Mouse (Mus musculus) limb, embryonic 13.5 days (tissue): ENCODE measurements around the gene Rnf224. TPM values are rescaled to one million over a fixed set of nuclear protein-coding genes. Genes with fewer than 3 reads are reported as not detected.

Experiments used
- ATAC-seq: fragments of 200-750 bp; cut with Nextera tagmentation; 2 replicates; pipeline ENCODE4 v1.8.0; 2017; ENCODE audit warnings: low read depth, moderate number of reproducible peaks, moderate TSS enrichment; ENCODE audit not compliant: low FRiP score
- H3K27ac ChIP-seq: fragments of 300-500 bp; sonication (generic); 2 replicates; pipeline ENCODE4 v1.5.1; 2015; ENCODE audit warnings: inconsistent platforms, mild to moderate bottlenecking, moderate library complexity
- H3K27me3 ChIP-seq: fragments of 300-500 bp; sonication (generic); 2 replicates; pipeline ENCODE4 v1.6.1; 2015; ENCODE audit warnings: mild to moderate bottlenecking, inconsistent platforms
- H3K36me3 ChIP-seq: fragments of 300-500 bp; sonication (generic); 2 replicates; pipeline ENCODE4 v1.6.1; 2015; ENCODE audit warnings: inconsistent platforms, mild to moderate bottlenecking, moderate library complexity
- H3K4me1 ChIP-seq: fragments of 300-500 bp; sonication (generic); 2 replicates; pipeline ENCODE4 v1.6.1; 2015; ENCODE audit warnings: inconsistent platforms
- H3K4me2 ChIP-seq: fragments of 300-500 bp; sonication (generic); replicated peaks from 2 replicates; pipeline ENCODE4 v1.6.1; 2015; ENCODE audit warnings: inconsistent platforms, mild to moderate bottlenecking, moderate library complexity
- H3K4me3 ChIP-seq: fragments of 300-500 bp; sonication (generic); 2 replicates; pipeline ENCODE4 v1.5.1; 2015; ENCODE audit warnings: moderate library complexity, mild to moderate bottlenecking, inconsistent platforms
- H3K9ac ChIP-seq: fragments of 300-500 bp; sonication (generic); 2 replicates; pipeline ENCODE4 v1.6.1; 2015; ENCODE audit warnings: mild to moderate bottlenecking, inconsistent platforms
- H3K9me3 ChIP-seq: fragments of 300-500 bp; sonication (generic); 2 replicates; pipeline ENCODE4 v1.6.1; 2016; ENCODE audit warnings: inconsistent platforms
- WGBS: fragments of 180-500 bp; shearing (Covaris S2); methylation state at CpG from one replicate; pipeline ENCODE4 v1.1.7; 2015; 5-methylcytosine and 5-hydroxymethylcytosine counted together
- polyA plus RNA-seq: library from polyadenylated mRNA; unstranded; fragments of >200 nt; fragmentation: Nextera tagmentation; extraction: Ambion mirVana; gene quantifications from 2 replicates; pipeline ENCODE4 v1.2.1, GENCODE M21; 2015

The Rnf224 gene
- polyA plus RNA-seq, 1 experiment from 2014 or later, result not detected

DNA sequence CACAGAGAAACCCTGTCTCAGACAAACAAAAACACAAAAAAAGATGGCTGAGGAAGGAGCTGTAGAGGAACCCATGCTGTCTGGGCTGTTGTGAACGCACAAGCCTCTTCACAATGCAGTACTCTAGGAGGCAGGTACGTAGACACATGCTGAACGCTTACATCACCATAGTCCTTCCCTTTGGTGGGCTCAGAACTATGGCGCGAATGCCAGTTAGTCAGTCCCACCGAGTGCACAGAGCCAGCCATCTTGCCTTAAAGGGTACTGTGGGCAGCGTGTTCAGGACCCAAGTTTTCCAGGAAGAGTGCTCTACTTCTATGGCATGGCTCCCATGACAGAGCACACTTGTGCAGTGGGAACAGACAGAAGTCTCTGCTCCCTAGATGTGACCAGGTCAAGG is 52.1 kb downstream of the Rnf224 start:
- Histone ChIP-seq H3K36me3 (no peaks in the 10 kb centered on the region), H3K4me2 (no peak overlapping the region), H3K27ac (no peak overlapping the region), H3K4me3 (no peak overlapping the region), H3K4me1 (peaks cover 31% of the 10 kb centered on the region), H3K9ac (no peak overlapping the region), H3K27me3 (peaks cover 64% of the 10 kb centered on the region), H3K9me3 (no peaks in the 10 kb centered on the region)
- no peak for ATAC-seq
- 89% methylated on average over 7 of the region's 7 CpGs for WGBS

Other genes with a start within 250 kb of the Rnf224 start
- gene Nsmf, start 182.4 kb downstream of the Rnf224 start, polyA plus RNA-seq, result 75.9 and 82.9 TPM in 2 replicates
- not detected in 2 replicates for gene Entpd8, start 156.5 kb downstream of the Rnf224 start, polyA plus RNA-seq
- 0.11 TPM in 1 of 2 replicates, not detected in the other for gene Noxa1, start 141.6 kb downstream of the Rnf224 start, polyA plus RNA-seq
- 12.6 and 15.3 TPM in 2 replicates for gene Nrarp, start 56.0 kb downstream of the Rnf224 start, polyA plus RNA-seq
- gene Tor4a, start 39.9 kb downstream of the Rnf224 start, polyA plus RNA-seq, result 4.1 and 4.8 TPM in 2 replicates
- gene Nelfb, start 25.3 kb downstream of the Rnf224 start, polyA plus RNA-seq, result 122 and 124 TPM in 2 replicates
- gene Stpg3, start 22.1 kb downstream of the Rnf224 start, polyA plus RNA-seq, result 0.11 TPM in 1 of 2 replicates, not detected in the other
- not detected in 2 replicates for gene Fam166a, start 18.0 kb downstream of the Rnf224 start, polyA plus RNA-seq
- 423 and 425 TPM in 2 replicates for gene Tubb4b, start 12.1 kb downstream of the Rnf224 start, polyA plus RNA-seq
- gene Slc34a3, start 2.4 kb downstream of the Rnf224 start, polyA plus RNA-seq, result not detected in 2 replicates
- 8.6 and 9.2 TPM in 2 replicates for gene Rnf208, start 5.5 kb upstream of the Rnf224 start, polyA plus RNA-seq
- not detected in 2 replicates for gene Cysrt1, start 5.7 kb upstream of the Rnf224 start, polyA plus RNA-seq
- gene AL732309.1, start 10.1 kb upstream of the Rnf224 start, polyA plus RNA-seq, result 4.4 and 6.0 TPM in 2 replicates
- 23.6 and 24.2 TPM in 2 replicates for gene Tmem203, start 18.7 kb upstream of the Rnf224 start, polyA plus RNA-seq
- 7.2 and 8.2 TPM in 2 replicates for gene Tprn, start 25.8 kb upstream of the Rnf224 start, polyA plus RNA-seq
- 231 and 234 TPM in 2 replicates for gene Ssna1, start 35.7 kb upstream of the Rnf224 start, polyA plus RNA-seq
- 150 and 154 TPM in 2 replicates for gene Anapc2, start 35.7 kb upstream of the Rnf224 start, polyA plus RNA-seq
- gene Tmem210, start 51.4 kb upstream of the Rnf224 start, polyA plus RNA-seq, result not detected in 2 replicates
- not detected in 2 replicates for gene Lrrc26, start 53.1 kb upstream of the Rnf224 start, polyA plus RNA-seq
- 0.61 and 0.97 TPM in 2 replicates for gene Grin1, start 82.4 kb upstream of the Rnf224 start, polyA plus RNA-seq
- gene Man1b1, start 95.6 kb upstream of the Rnf224 start, polyA plus RNA-seq, result 54.5 and 60.2 TPM in 2 replicates
- gene Dpp7, start 119.6 kb upstream of the Rnf224 start, polyA plus RNA-seq, result 21.3 and 24.7 TPM in 2 replicates
- gene Uap1l1, start 128.9 kb upstream of the Rnf224 start, polyA plus RNA-seq, result 11.3 and 13.2 TPM in 2 replicates
- 43.4 and 45.5 TPM in 2 replicates for gene Sapcd2, start 135.5 kb upstream of the Rnf224 start, polyA plus RNA-seq
- 0.55 and 0.73 TPM in 2 replicates for gene Entpd2, start 159.1 kb upstream of the Rnf224 start, polyA plus RNA-seq
- 29.1 and 32.6 TPM in 2 replicates for gene Npdc1, start 162.6 kb upstream of the Rnf224 start, polyA plus RNA-seq
- gene Fut7, start 186.5 kb upstream of the Rnf224 start, polyA plus RNA-seq, result 0.06 TPM in 1 of 2 replicates, not detected in the other
- 3.3 and 3.8 TPM in 2 replicates for gene Abca2, start 191.9 kb upstream of the Rnf224 start, polyA plus RNA-seq
- gene Clic3, start 220.1 kb upstream of the Rnf224 start, polyA plus RNA-seq, result 2.2 and 2.5 TPM in 2 replicates
- gene Paxx, start 224.3 kb upstream of the Rnf224 start, polyA plus RNA-seq, result 35.0 and 37.6 TPM in 2 replicates
- gene Ptgds, start 233.3 kb upstream of the Rnf224 start, polyA plus RNA-seq, result 0.80 and 2.5 TPM in 2 replicates